Mouse (Mus musculus) limb, embryonic 12.5 days (tissue): ENCODE measurements around the gene Rnft1. TPM values are rescaled to one million over a fixed set of nuclear protein-coding genes. Genes with fewer than 3 reads are reported as not detected.
"Not testable (repeated sequence)": the region's sequence is repeated elsewhere in the genome, so short reads cannot be mapped to it uniquely, and the experiment has no call there.

ENCODE experiments used
- ATAC-seq: fragments of 200-750 bp; cut with Nextera tagmentation; 2 replicates; pipeline ENCODE4 v1.8.0; 2017; ENCODE audit warnings: low read depth, moderate TSS enrichment; ENCODE audit not compliant: insufficient number of reproducible peaks, insufficient read depth, low FRiP score, low TSS enrichment
- H3K27ac ChIP-seq: fragments of 300-500 bp; sonication (generic); 2 replicates; pipeline ENCODE4 v1.5.1; 2016; ENCODE audit warnings: mild to moderate bottlenecking, moderate library complexity
- H3K27me3 ChIP-seq: fragments of 300-500 bp; sonication (generic); 2 replicates; pipeline ENCODE4 v1.6.1; 2016; ENCODE audit warnings: mild to moderate bottlenecking, moderate library complexity
- H3K36me3 ChIP-seq: fragments of 300-500 bp; sonication (generic); 2 replicates; pipeline ENCODE4 v1.6.1; 2016; ENCODE audit warnings: mild to moderate bottlenecking, moderate library complexity
- H3K4me1 ChIP-seq: fragments of 300-500 bp; sonication (generic); replicated peaks from 2 replicates; pipeline ENCODE4 v1.6.1; 2016
- H3K4me2 ChIP-seq: fragments of 300-500 bp; sonication (generic); 2 replicates; pipeline ENCODE4 v1.6.1; 2016; ENCODE audit warnings: mild to moderate bottlenecking, moderate library complexity
- H3K4me3 ChIP-seq: fragments of 300-500 bp; sonication (generic); replicated peaks from 2 replicates; pipeline ENCODE4 v1.5.1; 2016; ENCODE audit warnings: mild to moderate bottlenecking
- H3K9ac ChIP-seq: fragments of 300-500 bp; sonication (generic); replicated peaks from 2 replicates; pipeline ENCODE4 v1.6.1; 2016; ENCODE audit warnings: mild to moderate bottlenecking, moderate library complexity
- H3K9me3 ChIP-seq: fragments of 300-500 bp; sonication (generic); 2 replicates; pipeline ENCODE4 v1.6.1; 2016; ENCODE audit warnings: mild to moderate bottlenecking, moderate library complexity
- WGBS: fragments of 180-500 bp; shearing (Covaris S2); methylation state at CpG from one replicate; pipeline ENCODE4 v1.1.7; 2016; 5-methylcytosine and 5-hydroxymethylcytosine counted together
- polyA plus RNA-seq: library from polyadenylated mRNA; unstranded; fragments of >200 nt; fragmentation: Nextera tagmentation; extraction: Ambion mirVana; gene quantifications from 2 replicates; pipeline ENCODE4 v1.2.1, GENCODE M21; 2016

Gene Rnft1
- 33.3 and 36.9 TPM in 2 replicates for polyA plus RNA-seq

GRCm38 (mm10) chr11:86484101-86484868, at the start of gene Rnft1:
Gene Rnft1 (plus strand): TSS chr11:86484657.
- peaks cover under 1% of the 10 kb centered on the region; the same call in 1 of the 2 replicates for H3K36me3 ChIP-seq
- no peaks in the 10 kb centered on the region for H3K9me3 ChIP-seq
- H3K27me3 ChIP-seq: no peaks in the 10 kb centered on the region
- H3K4me2 ChIP-seq: peak within 1 kb of the TSS; percentile 70
- H3K9ac ChIP-seq: peak within 1 kb of the TSS; percentile 75
- H3K4me3 ChIP-seq: peak within 1 kb of the TSS; percentile 63
- under 1% methylated on average over 68 of the region's 68 CpGs for WGBS
- H3K27ac ChIP-seq: peak within 1 kb of the TSS; percentile 83
- peaks cover 9% of the 10 kb centered on the region for H3K4me1 ChIP-seq
- peak; percentile 98 for ATAC-seq

DNA sequence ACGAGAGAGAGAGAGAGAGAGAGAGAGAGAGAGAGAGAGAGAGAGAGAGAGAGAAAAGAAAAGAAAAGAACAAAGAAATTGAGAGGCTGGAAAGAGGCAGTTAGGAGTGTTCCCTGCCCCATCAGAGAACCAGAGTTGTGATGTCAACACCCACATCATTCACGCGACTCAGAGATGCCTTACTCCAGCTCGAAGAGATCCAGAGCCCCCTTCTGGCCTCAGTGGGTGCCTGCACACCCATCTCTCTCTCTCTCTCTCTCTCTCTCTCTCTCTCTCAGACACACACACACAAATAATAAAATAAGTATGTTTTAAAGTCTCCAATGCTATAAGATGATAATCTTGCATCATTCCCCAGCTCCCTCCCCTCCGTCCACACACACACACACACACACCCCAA, 47.6 kb upstream of the Rnft1 start:
- H3K36me3 ChIP-seq: no peaks in the 10 kb centered on the region
- H3K4me2 ChIP-seq: 0 out of 2 replicates have a peak overlapping the region, but pooled peaks have one; percentile 10
- H3K9ac ChIP-seq: no peak overlapping the region
- no peak for ATAC-seq
- peaks cover 15% of the 10 kb centered on the region for H3K4me1 ChIP-seq
- no peak overlapping the region for H3K27ac ChIP-seq
- no peaks in the 10 kb centered on the region for H3K9me3 ChIP-seq
- H3K4me3 ChIP-seq: no peak overlapping the region
- 26% methylated on average over 5 of the region's 5 CpGs for WGBS
- H3K27me3 ChIP-seq: 0 out of 2 replicates have a peak, but pooled peaks cover under 1% of the 10 kb centered on the region

GRCm38 (mm10) chr11:86438261-86438660, 46.2 kb upstream of the Rnft1 start:
- no peaks in the 10 kb centered on the region for H3K27me3 ChIP-seq
- no peak overlapping the region for H3K9ac ChIP-seq
- no peak overlapping the region for H3K27ac ChIP-seq
- ATAC-seq: no peak
- no peak overlapping the region for H3K4me2 ChIP-seq
- no peak overlapping the region for H3K4me3 ChIP-seq
- H3K36me3 ChIP-seq: no peaks in the 10 kb centered on the region
- H3K4me1 ChIP-seq: peaks cover 8% of the 10 kb centered on the region; the same call in 1 of the 2 replicates
- WGBS: 46% methylated on average over 4 of the region's 4 CpGs
- H3K9me3 ChIP-seq: no peaks in the 10 kb centered on the region

DNA sequence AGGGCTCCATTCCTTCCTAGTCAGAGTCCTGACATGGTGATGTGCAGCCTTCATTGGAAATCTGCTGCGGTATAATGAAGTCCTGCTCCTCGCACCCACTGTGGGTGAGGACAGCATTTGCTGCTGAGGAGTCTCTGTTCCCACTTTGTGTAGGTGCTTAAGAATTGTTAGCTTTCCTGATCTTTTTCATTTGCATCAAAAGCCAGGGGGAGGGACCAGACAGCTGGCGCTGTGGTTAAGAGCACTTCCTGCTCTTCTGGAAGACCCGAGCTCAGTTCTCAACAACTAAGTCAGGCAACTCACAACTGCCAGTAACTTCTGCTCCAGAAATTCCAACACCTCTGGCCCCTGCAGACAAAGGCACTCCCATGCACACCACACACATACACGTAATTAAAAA, 43.7 kb upstream of the Rnft1 start:
- Histone ChIP-seq H3K9ac (no peak overlapping the region), H3K9me3 (no peaks in the 10 kb centered on the region), H3K4me1 (no peaks in the 10 kb centered on the region), H3K36me3 (no peaks in the 10 kb centered on the region), H3K27me3 (no peaks in the 10 kb centered on the region), H3K27ac (no peak overlapping the region), H3K4me3 (no peak overlapping the region), H3K4me2 (no peak overlapping the region)
- WGBS: 74% methylated on average over 5 of the region's 5 CpGs
- no peak for ATAC-seq

- ATAC-seq: no peak
- WGBS: 94% methylated on average over 5 of the region's 5 CpGs
- no peak overlapping the region for H3K27ac ChIP-seq
- 0 out of 2 replicates have a peak, but pooled peaks cover 3% of the 10 kb centered on the region for H3K27me3 ChIP-seq
- H3K9me3 ChIP-seq: no peaks in the 10 kb centered on the region
- H3K4me3 ChIP-seq: no peak overlapping the region
- no peak overlapping the region for H3K4me2 ChIP-seq
- no peak overlapping the region for H3K9ac ChIP-seq
- H3K4me1 ChIP-seq: no peaks in the 10 kb centered on the region
- no peaks in the 10 kb centered on the region for H3K36me3 ChIP-seq
Measured at GRCm38 (mm10) chr11:86453991-86454390, 30.5 kb upstream of the Rnft1 start.

- no peak for ATAC-seq
- WGBS: 83% methylated on average over 6 of the region's 6 CpGs
Measured at GRCm38 (mm10) chr11:86457545-86457944, 26.9 kb upstream of the Rnft1 start.

GRCm38 (mm10) chr11:86458866-86459265, 25.6 kb upstream of the Rnft1 start:
- H3K4me2 ChIP-seq: no peak overlapping the region
- H3K36me3 ChIP-seq: no peaks in the 10 kb centered on the region
- H3K27ac ChIP-seq: no peak overlapping the region
- 0 out of 2 replicates have a peak, but pooled peaks cover 3% of the 10 kb centered on the region for H3K27me3 ChIP-seq
- H3K9ac ChIP-seq: no peak overlapping the region
- WGBS: 92% methylated on average over 6 of the region's 6 CpGs
- no peak overlapping the region for H3K4me3 ChIP-seq
- no peak for ATAC-seq
- 0 out of 2 replicates have a peak, but pooled peaks cover 3% of the 10 kb centered on the region for H3K4me1 ChIP-seq
- H3K9me3 ChIP-seq: no peaks in the 10 kb centered on the region

More at GRCm38 (mm10) chr11:86457545-86457944, 26.9 kb upstream of the Rnft1 start:
- Histone ChIP-seq H3K4me2 (no peak overlapping the region), H3K27ac (no peak overlapping the region), H3K4me1 (0 out of 2 replicates have a peak, but pooled peaks cover 3% of the 10 kb centered on the region), H3K9me3 (no peaks in the 10 kb centered on the region), H3K4me3 (no peak overlapping the region), H3K27me3 (0 out of 2 replicates have a peak, but pooled peaks cover 3% of the 10 kb centered on the region), H3K9ac (no peak overlapping the region), H3K36me3 (no peaks in the 10 kb centered on the region)

GRCm38 (mm10) chr11:86462579-86462978, 21.9 kb upstream of the Rnft1 start:
- H3K36me3 ChIP-seq: no peaks in the 10 kb centered on the region
- H3K9ac ChIP-seq: no peak overlapping the region
- H3K27me3 ChIP-seq: no peaks in the 10 kb centered on the region
- no peak for ATAC-seq
- H3K4me2 ChIP-seq: no peak overlapping the region
- no peak overlapping the region for H3K4me3 ChIP-seq
- H3K9me3 ChIP-seq: no peaks in the 10 kb centered on the region
- H3K4me1 ChIP-seq: peaks cover 13% of the 10 kb centered on the region
- no peak overlapping the region for H3K27ac ChIP-seq

DNA sequence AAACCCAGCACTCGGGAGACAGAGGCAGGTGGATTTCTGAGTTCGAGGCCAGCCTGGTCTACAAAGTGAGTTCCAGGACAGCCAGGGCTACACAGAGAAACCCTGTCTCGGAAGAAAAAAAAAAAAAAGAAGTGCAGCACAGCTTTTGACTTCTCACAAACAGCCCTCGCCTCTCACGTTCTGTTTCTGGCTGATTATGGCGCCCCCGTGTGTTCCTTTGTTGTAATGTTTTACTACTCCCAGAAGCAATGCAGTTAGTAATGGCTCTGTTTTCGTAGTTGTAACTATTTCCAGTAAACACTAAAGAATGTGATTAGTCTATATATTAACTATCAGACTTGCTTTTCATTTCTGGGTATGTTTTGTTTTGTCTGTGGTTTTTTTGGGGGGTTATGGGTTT, 20.2 kb upstream of the Rnft1 start:
- not testable (repeated sequence) for H3K36me3 ChIP-seq, H3K9ac ChIP-seq, ATAC-seq, H3K4me2 ChIP-seq, H3K27me3 ChIP-seq, H3K9me3 ChIP-seq, H3K27ac ChIP-seq, H3K4me3 ChIP-seq
- peaks cover 25% of the 10 kb centered on the region for H3K4me1 ChIP-seq
- WGBS: 21% methylated on average over 8 of the region's 8 CpGs

- H3K27ac ChIP-seq: no peak overlapping the region
- H3K4me3 ChIP-seq: no peak overlapping the region
- no peaks in the 10 kb centered on the region for H3K36me3 ChIP-seq
- no peak overlapping the region for H3K4me2 ChIP-seq
- no peaks in the 10 kb centered on the region for H3K27me3 ChIP-seq
- no peak overlapping the region for H3K9ac ChIP-seq
- H3K9me3 ChIP-seq: no peaks in the 10 kb centered on the region
- no peak for ATAC-seq
- 72% methylated on average over 8 of the region's 8 CpGs for WGBS
- peaks cover 33% of the 10 kb centered on the region for H3K4me1 ChIP-seq
Measured at GRCm38 (mm10) chr11:86468345-86468744, 16.1 kb upstream of the Rnft1 start.

DNA sequence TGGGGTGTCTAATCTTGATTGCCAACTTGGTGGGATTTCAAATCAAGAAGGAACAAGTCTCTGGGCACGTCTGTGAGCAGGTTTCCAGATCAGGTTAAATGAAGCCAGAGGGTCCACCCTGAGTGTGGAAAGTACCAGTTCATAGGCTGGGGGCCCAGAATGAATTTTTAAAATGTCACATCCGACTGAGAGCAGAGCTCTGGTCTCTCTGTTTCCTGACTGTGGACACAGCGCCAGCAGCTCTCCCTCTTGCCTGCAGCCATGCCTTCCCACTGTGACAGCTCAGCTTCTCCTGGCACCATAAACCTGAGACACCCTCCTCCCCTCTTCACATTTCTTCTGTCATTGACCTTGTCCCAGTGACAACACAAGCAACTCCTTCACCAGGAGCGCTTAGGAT, 15.5 kb upstream of the Rnft1 start:
- ATAC-seq: no peak
- WGBS: 55% methylated on average over 4 of the region's 4 CpGs
- Histone ChIP-seq H3K9me3 (no peaks in the 10 kb centered on the region), H3K27me3 (no peaks in the 10 kb centered on the region), H3K27ac (no peak overlapping the region), H3K4me2 (no peak overlapping the region), H3K36me3 (no peaks in the 10 kb centered on the region), H3K9ac (no peak overlapping the region), H3K4me3 (no peak overlapping the region), H3K4me1 (peaks cover 40% of the 10 kb centered on the region)
